Mouse (Mus musculus) 3T3-L1 (cell line): ENCODE measurements around the gene Cdc42ep3.
A peak's percentile ranks its signal among the peaks of the same experiment; 100 is the strongest.

ENCODE experiments used
- DNase-seq: peaks from one replicate; pipeline ENCODE4 v3.0.0-alpha.2; 2015; ENCODE audit warnings: low read depth, low spot score

Cdc42ep3 gene

DNA sequence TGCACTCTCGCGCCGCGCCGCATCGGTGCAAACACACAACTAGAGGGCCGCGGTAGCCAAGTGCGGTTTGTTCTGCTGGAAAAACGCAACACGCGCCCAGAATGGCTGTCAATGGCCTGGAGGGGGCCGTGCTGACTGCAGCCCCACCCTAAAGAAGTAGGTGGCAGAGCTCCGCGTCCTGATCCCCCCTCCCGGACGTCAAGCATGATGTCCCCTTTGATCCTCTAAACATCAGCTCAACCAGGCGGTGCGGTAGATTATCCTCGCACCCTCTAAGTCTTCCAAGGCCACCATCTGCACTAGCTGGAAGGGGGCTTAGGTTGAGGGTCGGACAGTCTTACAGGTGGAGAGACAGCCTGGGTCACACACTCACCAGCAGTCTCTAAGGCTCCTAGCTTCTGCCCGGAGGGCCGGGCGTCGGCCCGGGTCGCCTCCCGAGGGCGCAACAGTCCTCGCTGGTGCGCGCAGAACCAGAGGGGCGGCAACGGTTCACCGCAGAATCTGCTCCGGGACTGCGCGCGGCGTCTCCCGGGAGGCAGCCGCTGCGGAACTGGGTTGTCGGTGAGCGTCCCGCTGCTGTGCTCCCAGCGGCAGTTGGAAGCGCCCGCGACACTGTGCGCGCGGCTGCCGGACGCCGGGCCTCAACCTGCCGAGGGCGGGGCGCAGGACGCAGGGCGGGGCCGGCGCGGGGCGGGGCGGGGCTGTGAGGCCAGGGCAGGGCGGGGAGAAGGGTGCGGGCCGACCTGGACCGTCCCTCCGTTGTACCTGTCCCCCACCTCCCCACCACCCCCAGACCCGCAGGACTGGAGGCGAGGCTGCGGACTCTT, at the start of gene Cdc42ep3:
Cdc42ep3 (minus strand) TSS at position 648 of the 827 bp plus-strand sequence.
- DNase-seq = peak; percentile 68

DNA sequence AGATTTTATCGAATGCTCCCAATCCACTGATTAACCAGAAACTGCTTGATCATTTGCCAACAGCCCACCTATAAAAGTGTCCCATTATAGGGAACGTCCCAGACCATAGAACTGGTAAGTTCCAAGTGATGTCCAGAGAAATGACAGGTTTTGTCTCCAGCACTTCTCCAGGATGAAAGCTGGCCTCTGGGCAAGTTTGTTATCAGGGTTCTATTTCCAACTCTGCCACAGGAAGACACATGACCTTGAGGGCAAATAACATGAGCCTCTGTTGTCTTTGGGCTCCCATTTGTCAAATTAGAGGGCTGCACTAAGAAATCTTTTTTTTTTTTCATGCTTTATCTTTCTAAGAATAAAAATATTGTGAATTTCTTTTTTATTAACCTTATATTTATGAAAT, 45.5 kb upstream of the Cdc42ep3 start:
- no peak for DNase-seq

DNA sequence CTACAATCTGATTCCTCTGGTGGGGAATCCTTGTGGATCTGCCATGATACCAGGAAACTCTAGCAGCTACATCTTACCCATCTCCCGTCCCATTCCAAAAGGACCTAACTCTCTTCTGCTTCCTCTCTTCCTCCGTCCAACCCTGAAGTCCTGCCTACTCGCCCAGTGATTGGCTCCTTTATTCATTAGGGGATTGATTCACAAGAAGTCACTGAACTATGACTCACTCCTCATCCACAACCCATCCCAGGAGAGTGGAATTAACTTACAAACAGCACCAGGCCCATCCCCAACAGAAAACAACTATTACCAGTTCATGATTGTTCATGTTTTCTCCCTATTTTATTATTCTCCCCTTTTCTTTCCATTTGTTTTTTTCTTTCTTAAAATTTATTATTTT, 43.5 kb upstream of the Cdc42ep3 start:
- DNase-seq = peak; percentile 58

- DNase-seq = no peak
Measured at GRCm38 (mm10) chr17:79394799-79395198, 39.9 kb upstream of the Cdc42ep3 start.

DNA sequence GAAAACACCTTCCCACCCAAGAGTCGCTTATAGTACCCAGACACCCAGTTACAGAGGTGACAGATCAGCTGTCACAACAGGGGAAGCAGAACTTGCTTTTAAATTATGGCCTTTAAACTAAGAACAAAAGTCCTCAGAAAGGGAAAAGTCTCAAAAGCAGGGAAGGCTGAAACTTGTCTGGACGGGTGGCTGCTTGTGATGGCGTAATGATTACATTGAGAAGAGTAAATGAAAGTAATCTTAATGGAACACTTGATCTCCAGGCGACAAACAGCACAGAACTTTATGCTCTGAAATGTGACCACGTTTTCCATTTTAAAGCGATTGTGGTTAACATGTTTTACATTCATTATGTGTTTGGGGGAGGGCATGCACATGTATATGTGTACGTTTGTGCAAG, 39.0 kb upstream of the Cdc42ep3 start:
- DNase-seq = no peak

- no peak for DNase-seq
Measured at GRCm38 (mm10) chr17:79387465-79388066, 32.7 kb upstream of the Cdc42ep3 start.

DNA sequence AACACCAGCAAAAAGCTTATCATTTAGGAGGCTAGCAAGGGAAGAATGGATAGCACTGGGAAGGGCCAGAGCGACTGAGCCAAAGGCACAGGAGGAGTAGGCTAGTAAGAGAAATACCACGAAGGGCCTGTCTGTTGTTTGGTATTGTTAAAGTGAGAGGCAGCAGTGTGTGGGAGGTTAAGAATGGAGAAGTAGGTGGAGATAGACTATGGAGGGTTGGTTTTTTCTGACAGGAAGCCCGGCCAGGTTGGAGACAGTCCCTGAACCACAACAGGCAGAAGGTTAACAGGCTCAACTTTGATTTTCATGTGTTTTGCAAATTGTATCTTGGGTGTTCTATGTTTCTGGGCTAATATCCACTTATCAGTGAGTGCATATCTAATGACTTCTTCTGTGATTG, 26.6 kb upstream of the Cdc42ep3 start:
- no peak for DNase-seq

- no peak for DNase-seq
Measured at GRCm38 (mm10) chr17:79379191-79379590, 24.3 kb upstream of the Cdc42ep3 start.

- DNase-seq = peak; percentile 48
Measured at GRCm38 (mm10) chr17:79376434-79377210, 21.7 kb upstream of the Cdc42ep3 start.

DNA sequence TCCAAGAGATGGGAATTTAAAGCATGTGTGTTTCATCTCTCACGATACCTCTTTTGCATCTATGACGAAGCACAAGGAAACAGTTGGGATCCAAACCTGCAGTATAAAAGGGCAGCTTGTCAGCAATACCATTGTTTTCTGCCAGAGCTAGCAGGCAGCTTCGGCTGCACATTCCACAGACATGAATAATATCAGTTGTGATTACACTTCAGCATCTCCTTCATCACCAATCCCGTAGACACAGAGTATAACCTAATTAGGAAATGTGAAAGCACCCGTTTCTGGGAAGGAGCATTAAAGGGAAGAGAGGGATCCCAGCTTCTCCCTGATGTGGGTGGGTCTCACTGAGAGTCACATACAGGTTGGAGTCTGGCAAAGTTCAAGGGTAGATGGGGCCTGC, 18.1 kb upstream of the Cdc42ep3 start:
- DNase-seq = peak; percentile 83

- DNase-seq = no peak
Measured at GRCm38 (mm10) chr17:79364749-79365450, 10.0 kb upstream of the Cdc42ep3 start.

DNA sequence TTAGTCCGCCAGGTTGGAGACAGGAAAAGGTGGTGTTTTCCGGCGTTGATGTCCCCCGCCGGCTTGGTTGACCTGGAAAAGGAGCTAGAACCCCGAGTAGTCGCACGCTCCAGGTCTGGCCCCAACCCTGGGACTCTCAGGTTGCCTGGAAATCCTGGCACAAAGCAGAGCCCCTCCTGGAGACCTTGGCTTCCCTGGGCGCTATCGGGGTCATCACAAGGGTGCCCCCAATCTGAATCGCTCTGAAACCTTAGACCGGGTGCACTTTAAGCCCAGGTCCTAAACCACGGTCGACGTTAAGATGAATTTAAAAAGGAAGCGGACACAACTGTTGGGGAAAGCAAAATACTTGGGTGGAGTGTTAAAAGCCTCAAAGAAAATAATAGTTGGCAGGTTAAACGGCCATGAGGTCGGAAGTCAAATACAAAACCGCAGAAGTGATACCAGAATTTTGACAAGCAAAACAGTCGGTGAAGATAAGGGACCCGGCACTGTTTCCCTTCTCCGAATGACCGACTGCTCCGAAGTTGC, 1.2 kb upstream of the Cdc42ep3 start:
- no peak for DNase-seq

DNA sequence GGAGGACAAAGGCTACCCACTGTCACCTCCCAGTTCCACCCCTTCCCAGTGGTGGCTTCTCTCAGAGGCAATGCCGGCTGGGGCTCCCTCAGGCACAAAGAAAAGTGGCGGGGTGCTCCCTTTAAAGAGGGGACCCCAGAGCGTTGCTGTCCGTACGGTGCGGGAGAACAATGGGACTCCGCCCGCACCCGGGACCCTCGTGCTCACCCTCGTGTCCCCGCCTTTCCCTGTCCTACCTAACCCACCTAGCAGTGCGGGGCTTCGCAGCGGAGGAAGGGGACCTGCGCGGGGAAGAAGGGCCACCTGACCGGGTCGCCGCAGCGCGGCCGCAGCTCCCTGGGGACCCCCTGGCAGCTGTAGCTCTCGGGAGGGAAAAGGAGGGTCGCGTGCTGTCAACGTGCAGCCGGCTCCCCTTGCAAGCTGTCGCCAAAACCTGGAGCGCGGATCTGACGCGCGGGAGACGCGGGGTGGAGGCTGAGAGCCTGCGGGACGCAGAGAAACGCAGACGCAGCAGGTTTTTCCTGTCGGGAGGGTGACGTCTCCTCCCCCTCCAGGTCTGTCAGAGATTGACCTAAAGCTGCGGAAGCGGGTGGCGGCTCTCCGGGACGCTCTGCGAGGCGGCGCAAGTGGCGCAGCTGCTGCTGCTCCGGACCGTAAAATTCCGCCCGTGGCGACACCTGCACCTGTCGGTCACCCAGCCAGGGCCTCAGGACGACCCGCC, 540 bp upstream of the Cdc42ep3 start:
- no peak for DNase-seq

DNA sequence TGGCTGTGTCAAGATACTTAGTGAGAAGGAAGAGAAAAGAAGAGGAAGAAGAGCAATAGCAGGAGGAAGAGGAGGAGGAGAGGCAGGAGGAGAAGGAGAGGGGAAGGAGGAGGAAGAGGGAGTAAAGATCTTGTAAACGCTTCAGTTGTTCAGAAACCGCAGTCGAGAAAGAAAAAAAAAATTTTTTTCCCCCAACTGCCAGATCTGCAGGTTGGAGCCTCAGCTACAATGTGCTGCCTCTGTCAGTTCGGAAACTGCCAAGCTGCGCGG, 782 bp downstream of the Cdc42ep3 start:
- DNase-seq = no peak

GRCm38 (mm10) chr17:79353446-79354173, 1.3 kb downstream of the Cdc42ep3 start:
- DNase-seq = peak; percentile 61

DNA sequence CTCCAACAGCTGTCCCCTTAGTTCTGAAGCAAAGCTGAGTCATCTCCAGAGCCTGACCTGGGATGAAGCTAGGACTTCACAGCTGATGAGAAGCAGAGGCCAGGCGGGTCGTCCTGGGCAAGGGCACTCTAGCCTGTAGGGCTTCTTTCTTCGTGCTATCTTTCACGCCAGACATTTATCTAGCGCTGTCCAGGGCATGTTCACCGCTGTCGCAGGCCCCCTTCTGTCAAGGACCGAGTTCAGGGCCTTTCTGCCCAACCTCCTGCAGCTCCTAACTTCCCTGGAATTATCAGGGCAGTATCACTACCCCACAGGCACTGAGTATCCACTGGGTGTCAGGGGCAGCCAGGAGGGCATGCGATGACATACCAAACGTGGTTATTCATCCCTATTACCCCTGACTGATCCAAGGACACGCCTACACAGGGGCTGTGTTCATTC, 4.1 kb downstream of the Cdc42ep3 start:
- peak; percentile 71 for DNase-seq

GRCm38 (mm10) chr17:79349371-79349770, 5.5 kb downstream of the Cdc42ep3 start:
- DNase-seq = no peak

- DNase-seq = no peak
Measured at GRCm38 (mm10) chr17:79347920-79348589, 6.8 kb downstream of the Cdc42ep3 start.

- peak; percentile 48 for DNase-seq
Measured at GRCm38 (mm10) chr17:79347291-79347690, 7.6 kb downstream of the Cdc42ep3 start.
